Mouse (Mus musculus) liver, embryonic 14.5 days (tissue): ENCODE measurements around the gene Igfbp7.

Experiments
- CTCF ChIP-seq: IDR thresholded peaks from 2 replicates; pipeline ENCODE4 v1.5.1; 2016; ENCODE audit warnings: antibody characterized with exemption, low read depth, control low read depth
- EP300 ChIP-seq: IDR thresholded peaks from 2 replicates; pipeline ENCODE4 v1.6.1; 2016; ENCODE audit warnings: antibody characterized with exemption, low read depth

DNA sequence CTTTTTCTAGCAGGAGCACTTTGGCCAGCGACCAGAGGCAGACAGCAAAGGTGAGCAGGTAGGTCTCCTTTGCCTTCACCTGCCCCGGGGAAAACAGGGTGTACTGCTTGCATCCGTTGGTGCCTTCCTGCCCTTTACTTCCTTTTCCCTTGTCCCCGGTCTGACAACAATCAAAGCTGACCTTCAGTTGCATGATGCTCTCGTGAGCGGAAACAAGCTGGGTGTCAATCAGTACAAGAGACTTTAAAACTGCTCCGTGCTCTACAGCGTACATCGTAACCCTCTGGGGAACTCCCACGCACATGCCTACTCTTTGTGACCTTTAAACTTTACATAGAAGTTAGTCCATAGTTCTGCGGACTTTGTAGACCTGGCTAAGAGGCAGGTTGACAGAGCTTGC, 26.2 kb upstream of the Igfbp7 start:
- TF ChIP-seq EP300 = no peak
- no peak for TF ChIP-seq CTCF
